Mouse (Mus musculus) ES-E14 (cell line): ENCODE data around the gene Ednra.

ENCODE experiments used
- HCFC1 ChIP-seq: IDR thresholded peaks from 2 replicates; pipeline ENCODE4 v1.6.1; 2012; ENCODE audit warnings: low read length, inconsistent platforms, borderline replicate concordance; ENCODE audit not compliant: insufficient read depth
- MAFK ChIP-seq: IDR thresholded peaks from 2 replicates; pipeline ENCODE4 v1.6.1; 2014; ENCODE audit warnings: mild to moderate bottlenecking, low read depth, low read length, inconsistent platforms; ENCODE audit not compliant: insufficient read depth
- ZC3H11A ChIP-seq: IDR thresholded peaks from 2 replicates; pipeline ENCODE4 v1.6.1; 2012; ENCODE audit warnings: low read depth, mild to moderate bottlenecking, inconsistent platforms, low read length, borderline replicate concordance

GRCm38 (mm10) chr8:77753796-77754195 is 29.5 kb upstream of the Ednra start:
- TF ChIP-seq HCFC1 (no peak), MAFK (no peak), ZC3H11A (no peak)
